Mouse (Mus musculus) urinary bladder, postnatal 25 days (tissue): Measurements from ENCODE around the gene Cd38.

Experiments used
- DNase-seq: peaks from one replicate; pipeline ENCODE4 v3.0.0; 2022; ENCODE audit warnings: low spot score

Cd38 gene

GRCm38 (mm10) chr5:43948111-43948743, 79.9 kb downstream of the Cd38 start:
- DNase-seq = peak; percentile 65

- DNase-seq = peak; percentile 54
These were observed 80.5 kb downstream of the Cd38 start for GRCm38 (mm10) chr5:43948748-43949275.

GRCm38 (mm10) chr5:43953241-43953640, 84.9 kb downstream of the Cd38 start:
- no peak for DNase-seq

GRCm38 (mm10) chr5:43959884-43960440, 91.6 kb downstream of the Cd38 start:
- DNase-seq = no peak

- no peak for DNase-seq
These were observed 92.7 kb downstream of the Cd38 start for GRCm38 (mm10) chr5:43961056-43961455.
